Mouse (Mus musculus) kidney, postnatal 14 days (tissue): Measurements from ENCODE around the gene Acap3.

ENCODE experiments used
- DNase-seq: peaks from one replicate; pipeline ENCODE4 v3.0.0; 2022; ENCODE audit warnings: mixed read lengths

Gene Acap3

DNA sequence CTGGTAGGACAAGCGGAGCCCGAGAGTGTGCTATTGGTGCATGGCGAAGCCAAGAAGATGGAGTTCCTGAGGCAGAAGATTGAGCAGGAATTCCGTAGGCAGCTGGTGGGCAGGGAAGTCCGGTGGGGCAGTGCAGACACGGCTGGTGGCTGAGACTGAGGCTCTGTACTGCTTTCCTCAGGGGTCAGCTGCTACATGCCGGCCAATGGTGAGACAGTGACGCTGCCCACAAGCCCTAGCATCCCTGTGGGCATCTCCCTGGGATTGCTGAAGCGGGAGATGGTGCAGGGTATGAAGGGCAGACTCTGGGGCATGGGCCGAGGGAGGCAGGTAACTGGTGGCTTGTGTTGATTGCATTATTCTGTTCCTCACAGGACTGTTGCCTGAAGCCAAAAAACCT is 3.9 kb upstream of the Acap3 start:
- DNase-seq, result no peak

- DNase-seq, result no peak
Measured at GRCm38 (mm10) chr4:155888181-155888580, 3.4 kb upstream of the Acap3 start.

DNA sequence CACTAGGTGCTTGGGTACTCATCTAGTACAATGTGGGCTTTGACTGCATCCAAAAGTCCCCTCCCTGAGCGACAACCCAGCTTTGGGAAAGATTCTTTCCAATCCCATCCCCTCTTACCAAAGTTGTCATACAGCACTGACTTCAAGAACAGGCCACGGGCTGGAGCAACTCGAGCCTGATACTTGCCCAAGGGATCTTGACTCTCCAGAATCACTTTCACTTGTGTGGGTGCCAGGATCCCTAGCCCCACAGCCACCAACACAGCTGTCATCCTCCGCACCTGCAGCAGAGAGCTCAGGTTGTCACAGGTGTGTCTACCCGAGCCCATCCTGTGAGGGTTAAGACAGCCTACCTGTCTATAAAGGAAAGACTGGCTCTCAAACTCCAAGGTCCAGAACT is 2.3 kb upstream of the Acap3 start:
- no peak for DNase-seq

- peak; percentile 29 for DNase-seq
Measured at GRCm38 (mm10) chr4:155891011-155891471, 581 bp upstream of the Acap3 start.

GRCm38 (mm10) chr4:155892017-155892416 is 395 bp downstream of the Acap3 start:
- DNase-seq, result peak; percentile 91

DNA sequence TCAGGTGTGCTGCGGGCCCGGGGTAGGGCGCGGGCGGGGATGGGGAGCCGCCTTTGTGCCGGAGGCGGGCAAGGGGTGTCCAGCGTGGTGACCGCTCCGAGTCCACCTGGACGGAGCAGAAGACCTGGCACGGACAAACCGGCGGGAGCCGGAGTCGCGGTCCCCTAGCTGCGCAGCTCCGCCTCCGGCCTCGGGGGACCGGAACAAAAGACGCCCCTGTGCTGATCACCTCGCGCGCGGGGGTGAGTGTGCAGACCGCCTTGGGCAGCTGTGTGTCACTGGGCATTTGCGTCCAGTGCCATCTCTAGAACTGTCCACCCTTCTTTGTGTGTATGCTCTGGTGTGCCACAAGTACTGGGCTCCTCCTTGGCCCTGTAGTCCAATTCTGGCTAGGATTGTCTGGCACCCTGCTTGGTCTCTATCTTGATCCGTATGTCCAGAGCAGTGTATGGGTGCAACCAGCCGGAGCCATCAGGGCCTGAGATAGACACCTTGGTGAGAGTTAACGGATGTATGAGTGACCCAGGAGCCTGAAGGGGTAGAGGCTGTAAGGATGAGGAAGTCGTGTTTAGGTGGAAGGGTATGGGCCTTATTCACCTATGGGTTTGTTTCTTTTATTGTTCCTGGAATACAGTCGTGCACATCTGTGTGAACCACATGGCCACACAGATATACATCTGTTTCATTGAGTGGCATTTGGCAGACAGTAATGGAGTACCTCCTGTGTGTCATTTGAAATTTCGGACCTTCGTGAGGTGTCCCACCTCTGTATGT is 1.0 kb downstream of the Acap3 start:
- no peak for DNase-seq

DNA sequence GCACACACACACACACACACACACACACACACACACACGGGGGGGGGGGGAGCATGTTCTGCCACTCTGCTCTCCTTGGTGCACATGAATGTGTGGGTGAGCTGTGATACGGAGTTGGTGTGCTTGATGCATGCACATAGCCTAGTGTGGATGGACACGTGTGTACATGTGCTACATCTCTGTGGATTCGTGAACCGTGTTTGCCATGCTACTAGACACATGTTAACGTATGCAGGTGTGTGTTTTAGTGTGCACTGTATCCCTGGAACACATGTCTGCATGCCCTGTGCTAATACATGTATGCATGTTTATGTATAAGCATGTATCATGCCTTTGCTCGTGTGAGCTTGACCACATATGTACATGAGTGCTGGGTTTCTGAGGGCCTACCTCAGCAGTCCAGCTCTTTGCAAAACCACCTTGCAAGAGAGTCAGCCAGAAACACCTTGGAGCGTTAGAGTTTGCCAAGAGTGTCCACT is 1.6 kb downstream of the Acap3 start:
- DNase-seq, result no peak

DNA sequence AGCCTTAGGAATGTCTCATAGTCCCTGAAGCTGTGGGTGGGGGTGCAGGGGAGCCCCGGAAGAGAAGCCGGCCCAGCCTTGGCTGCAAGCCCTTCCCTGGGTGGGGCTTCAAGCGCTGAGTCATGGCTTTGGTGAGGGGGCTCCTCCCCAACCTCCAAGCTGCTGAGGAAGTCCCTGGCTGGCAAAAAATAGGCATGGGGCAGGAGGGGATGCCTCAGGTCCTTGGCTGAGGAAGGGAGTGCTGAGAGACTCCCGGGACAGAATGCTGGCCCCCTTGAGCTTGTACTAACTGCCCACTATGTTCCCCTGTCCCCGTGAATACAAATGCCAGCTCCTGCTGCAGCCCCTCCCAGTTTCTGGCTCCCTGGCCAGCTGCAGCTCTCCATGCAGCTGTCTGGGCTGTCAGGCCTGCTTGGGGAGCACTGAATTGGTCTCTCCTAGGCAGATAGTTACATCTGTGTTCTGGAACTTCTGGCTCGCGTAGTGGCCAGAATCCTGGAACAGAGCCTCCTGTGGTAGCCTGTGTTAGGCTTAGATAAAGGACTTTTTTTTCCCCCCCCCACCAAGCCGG is 2.8 kb downstream of the Acap3 start:
- peak; percentile 67 for DNase-seq

GRCm38 (mm10) chr4:155895216-155895615 is 3.6 kb downstream of the Acap3 start:
- peak; percentile 66 for DNase-seq

GRCm38 (mm10) chr4:155895826-155896225 is 4.2 kb downstream of the Acap3 start:
- DNase-seq, result no peak

GRCm38 (mm10) chr4:155896461-155896860 is 4.8 kb downstream of the Acap3 start:
- DNase-seq, result no peak

GRCm38 (mm10) chr4:155898318-155898717 is 6.7 kb downstream of the Acap3 start:
- DNase-seq, result no peak

DNA sequence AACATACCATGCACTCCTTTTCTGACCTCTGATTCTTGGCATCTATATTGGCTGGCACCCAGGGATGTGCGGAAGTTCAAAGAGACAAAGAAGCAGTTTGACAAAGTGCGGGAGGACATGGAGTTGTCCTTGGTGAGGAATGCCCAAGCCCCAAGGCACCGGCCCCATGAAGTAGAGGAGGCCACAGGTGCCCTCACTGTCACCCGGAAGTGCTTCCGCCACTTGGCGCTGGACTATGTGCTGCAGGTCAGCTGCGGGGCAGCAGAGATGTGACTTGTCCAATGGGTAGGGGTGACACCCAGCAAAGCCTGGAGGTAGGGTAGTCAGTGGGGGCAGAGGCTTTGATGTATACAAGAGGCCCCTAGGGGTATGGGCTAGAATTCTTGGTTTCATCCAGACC is 7.7 kb downstream of the Acap3 start:
- no peak for DNase-seq

GRCm38 (mm10) chr4:155901205-155901604 is 9.6 kb downstream of the Acap3 start:
- peak; percentile 69 for DNase-seq

GRCm38 (mm10) chr4:155903246-155903645 is 11.6 kb downstream of the Acap3 start:
- peak; percentile 1 for DNase-seq

GRCm38 (mm10) chr4:155904318-155905102 is 12.9 kb downstream of the Acap3 start:
- DNase-seq, result peak; percentile 29

- no peak for DNase-seq
Measured at GRCm38 (mm10) chr4:155905634-155906033, 14.0 kb downstream of the Acap3 start.

DNA sequence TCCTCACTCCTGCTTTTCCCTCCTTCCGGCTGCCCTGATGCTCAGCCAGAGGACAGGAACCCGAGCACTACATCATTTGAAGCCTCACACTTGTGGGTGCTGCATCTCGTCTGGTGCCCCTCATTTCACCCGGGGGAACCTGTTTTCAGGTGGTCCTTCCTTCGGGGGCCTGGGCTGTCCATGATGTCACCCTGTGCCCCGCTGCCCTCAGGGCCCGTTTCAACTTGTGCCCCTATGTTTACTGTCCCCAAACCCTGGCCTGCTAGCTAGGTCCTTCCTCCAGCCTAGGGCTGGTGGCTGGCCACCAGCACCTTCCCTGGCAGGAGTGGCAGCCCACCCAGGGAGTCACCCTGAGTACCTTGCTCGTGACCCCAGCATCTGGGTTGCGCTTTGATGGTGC is 14.5 kb downstream of the Acap3 start:
- peak; percentile 1 for DNase-seq

DNA sequence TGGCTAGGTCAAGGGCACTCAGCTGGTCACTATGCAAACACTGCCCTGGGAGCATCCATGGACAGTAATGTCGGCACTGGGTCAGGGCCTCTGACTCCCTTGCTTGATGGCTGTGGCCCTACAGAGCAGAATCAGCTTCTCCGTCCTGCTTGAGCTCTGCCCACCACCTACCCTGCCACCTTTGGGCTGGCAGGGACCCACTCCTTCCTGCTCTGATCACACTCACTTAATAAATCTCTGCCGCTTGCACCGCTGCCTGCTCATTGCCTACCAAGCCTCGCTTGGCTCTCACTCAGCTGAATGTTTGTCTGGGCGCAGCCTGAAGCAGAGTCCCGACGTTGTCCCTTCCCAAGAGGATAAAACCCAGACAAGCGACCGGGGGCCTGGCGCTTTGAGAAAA is 15.4 kb downstream of the Acap3 start:
- DNase-seq, result no peak

DNA sequence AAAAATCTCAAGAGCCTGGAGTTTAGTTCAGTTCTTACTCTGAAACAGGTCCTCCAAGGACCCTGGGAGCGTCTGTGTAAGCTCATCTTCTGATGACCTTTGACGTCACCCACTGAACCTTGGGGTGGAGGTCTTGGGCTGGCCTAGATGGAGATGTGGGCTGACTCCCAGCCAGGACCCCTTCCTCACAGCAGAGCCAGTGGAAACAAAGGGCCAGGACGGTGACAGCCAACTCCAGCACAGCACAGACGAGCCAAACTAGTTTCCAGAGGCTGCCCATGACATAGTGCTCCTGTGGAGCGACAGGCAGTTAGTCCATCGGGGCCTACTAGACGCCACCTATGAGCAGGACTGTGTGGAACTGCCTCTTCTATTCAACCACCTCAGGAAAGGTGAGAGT is 16.7 kb downstream of the Acap3 start:
- peak; percentile 0 for DNase-seq

DNA sequence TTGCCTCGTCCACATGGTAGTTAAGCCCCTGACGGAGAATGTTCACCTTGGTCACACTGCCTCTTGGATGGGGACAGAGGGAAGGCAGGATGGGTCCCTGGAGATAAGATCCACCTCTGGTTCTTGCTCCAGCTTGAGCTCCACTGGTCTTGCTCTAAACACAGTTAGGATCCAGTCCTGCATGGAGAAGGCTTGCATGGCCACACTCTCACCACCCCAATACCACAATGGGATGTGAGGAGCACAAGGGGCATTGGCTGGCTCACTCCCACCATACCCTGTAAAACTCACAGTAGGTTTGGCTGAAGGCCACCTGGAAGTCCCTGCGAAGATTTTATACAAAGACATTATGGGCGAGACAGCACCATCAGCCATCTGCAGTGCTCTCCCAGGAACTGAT is 17.1 kb downstream of the Acap3 start:
- no peak for DNase-seq

DNA sequence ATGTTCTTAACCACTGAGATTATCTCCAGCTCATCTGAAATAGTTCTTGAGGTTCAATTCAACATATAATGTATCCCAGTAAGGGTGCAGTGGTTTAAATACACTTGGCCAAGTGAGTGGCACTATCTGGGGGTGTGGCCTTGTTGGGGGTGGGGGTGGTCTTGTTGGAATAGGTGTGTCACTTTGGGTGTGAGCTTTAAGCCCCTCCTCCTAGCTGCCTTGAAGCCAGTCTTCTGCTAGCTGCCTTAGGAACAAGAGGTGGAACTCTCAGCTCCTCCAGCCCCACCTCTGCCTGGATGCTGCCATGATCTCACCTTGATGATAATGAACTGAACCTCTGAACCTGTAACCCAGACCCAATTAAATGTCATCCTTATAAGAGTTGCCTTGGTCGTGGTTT is 40.4 kb downstream of the Acap3 start:
- no peak for DNase-seq

DNA sequence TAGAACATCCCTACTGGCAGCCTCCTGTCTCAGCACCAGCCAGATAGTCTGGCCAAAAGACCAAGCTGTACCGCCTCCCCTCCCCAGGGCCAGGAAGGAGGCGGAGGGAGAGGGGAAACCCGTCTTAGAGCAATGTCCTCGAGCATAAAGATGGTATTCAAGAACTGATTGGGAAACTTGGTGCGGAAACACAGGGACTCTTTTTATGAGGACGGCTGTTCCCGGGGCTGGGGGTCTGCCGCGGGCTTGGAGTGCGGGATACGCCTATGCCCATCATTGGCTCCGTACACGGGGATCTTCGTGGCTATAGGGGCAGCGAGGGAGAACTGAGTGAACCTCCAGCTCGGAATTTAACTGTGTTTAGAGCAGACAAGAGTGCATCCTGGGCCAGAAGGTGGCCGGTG is 51.4 kb downstream of the Acap3 start:
- DNase-seq, result peak; percentile 44
